Mouse (Mus musculus) v-Abl transformed pro-B cells (cell line): ENCODE data around the gene Lgr5.

Experiments
- in situ Hi-C, 2 experiments: fragments of 400-800 bp; cut with MboI; formaldehyde crosslinking; loops; one replicate each; pipeline ENCODE4 v1.15.1; 2025; ENCODE audit not compliant: unreplicated experiment in 2 of 2

The Lgr5 gene

DNA sequence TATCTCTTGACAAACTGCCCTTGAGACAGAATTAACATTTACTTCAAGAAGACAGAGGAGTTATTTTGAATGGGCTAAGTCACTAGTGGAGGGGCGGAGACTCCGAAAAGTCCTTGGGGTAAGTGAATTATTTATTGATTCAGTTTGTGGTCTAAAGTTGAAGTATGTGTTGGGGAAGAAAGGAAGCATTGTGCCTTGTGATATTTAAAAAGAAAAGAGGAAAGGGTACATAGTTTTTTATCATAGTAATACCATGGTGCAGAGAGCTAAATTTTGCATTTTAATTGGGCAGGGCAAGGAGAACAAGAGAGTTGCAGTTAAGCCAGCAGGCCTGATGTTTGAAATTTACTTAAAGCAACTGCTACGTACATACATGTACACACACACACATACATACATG lies 68.7 kb downstream of the Lgr5 start:
- in situ Hi-C loops = no loop called here

DNA sequence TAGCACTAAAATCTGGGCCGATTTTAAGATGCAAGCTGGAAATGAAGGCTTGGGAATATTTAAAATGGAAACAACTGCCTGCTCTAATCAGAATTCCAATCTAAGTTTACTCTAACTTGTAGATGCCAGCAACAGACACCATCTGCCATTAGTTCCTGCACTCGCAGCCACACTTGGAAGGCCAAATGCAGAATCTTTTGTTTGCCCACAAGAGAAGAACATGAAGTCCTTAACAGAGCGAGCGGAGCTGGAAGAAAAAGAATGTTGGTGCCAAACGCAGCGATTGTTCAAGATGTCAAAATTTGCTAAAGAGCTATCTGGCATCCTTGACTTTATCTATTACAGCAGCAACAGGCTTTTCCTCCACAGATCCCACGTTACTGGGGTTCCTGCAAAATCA lies 72.1 kb downstream of the Lgr5 start:
- in situ Hi-C loops = no loop called here

- in situ Hi-C loops = no loop called here
These were observed 76.6 kb downstream of the Lgr5 start for GRCm38 (mm10) chr10:115510959-115511358.

DNA sequence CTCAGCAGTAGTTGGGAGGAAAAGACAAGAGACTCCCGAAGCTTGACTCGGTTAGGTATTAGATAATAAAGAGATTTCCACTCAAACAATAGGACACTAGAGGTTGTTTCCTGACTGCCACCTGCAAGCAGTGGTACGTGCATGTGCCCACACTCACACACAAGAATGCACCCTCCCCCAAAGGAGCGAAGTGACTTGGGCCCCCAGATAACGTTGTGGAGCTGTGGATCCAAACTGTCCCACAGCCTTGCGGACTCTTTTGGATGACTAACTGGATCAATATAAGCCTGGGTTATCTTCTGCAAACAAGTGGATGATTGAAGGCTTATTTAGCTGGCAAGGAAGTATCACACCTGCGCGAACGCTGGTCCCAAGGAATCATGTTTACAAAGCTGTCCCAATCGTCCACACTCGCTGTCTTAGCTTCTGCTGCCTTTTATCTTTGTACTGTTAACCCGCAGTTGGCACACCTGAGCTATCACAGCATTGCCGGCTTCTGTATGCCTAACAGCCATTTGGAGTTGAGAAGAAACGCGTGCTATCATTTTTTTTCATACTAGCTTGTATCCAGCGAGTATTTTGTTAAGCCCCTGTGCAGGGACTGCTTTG lies 81.8 kb downstream of the Lgr5 start:
- in situ Hi-C loops = no loop called here

DNA sequence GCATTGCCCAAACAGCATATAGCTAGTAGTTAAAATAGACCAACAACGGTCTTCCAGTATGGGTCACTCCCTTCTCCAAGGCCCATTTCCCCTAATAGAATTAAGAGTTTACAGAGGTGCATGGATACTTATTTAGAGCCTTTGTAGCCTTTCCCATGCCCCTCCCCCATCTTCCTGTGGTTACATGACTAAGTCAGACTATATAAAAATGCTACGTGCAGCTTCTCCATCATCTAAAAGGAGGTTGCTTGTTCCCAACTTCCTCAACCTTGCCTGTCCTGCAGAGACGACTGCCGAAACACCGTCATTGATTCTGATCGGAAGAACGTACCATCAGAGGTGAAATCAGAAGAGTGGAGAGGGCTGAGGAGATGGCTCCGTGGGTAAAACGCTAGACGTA lies 82.4 kb downstream of the Lgr5 start:
- in situ Hi-C loops = no loop called here

- in situ Hi-C loops = no loop called here
These were observed 93.8 kb downstream of the Lgr5 start for GRCm38 (mm10) chr10:115493778-115494141.

- in situ Hi-C loops = no loop called here
These were observed 94.4 kb downstream of the Lgr5 start for GRCm38 (mm10) chr10:115492956-115493777.

DNA sequence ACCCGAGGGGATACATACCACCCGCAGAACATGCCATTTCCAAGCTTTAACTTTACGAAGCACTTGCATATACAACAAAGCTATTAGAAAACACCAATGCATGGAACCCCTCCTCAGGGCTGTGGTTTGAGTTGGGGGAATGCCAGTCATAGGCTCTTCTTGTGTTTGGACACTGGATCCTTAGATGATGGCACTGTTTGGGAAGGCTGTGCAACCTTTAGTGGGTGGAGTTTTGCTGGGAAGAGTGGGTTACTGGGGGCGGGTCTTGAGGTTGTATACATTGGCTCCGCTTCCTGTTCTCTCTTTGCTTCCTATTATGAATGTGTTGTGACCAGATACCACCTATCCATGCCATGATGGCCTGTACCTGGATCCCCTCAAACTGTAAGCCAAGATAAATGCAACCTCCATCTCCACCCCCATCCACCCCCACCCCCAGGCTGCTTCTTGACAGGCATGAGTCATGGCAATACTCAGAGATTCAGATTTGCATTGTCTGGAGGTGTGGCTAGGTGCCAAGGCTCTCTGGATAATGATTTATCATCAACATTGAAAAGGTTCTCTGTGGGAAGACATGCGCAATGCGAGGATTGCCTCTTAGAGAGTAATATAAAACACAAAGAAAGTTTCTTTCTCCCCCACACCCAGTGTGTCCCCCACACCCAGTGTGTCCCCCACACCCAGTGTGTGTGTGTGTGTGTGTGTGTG lies 95.6 kb downstream of the Lgr5 start:
- in situ Hi-C loops = no loop called here

DNA sequence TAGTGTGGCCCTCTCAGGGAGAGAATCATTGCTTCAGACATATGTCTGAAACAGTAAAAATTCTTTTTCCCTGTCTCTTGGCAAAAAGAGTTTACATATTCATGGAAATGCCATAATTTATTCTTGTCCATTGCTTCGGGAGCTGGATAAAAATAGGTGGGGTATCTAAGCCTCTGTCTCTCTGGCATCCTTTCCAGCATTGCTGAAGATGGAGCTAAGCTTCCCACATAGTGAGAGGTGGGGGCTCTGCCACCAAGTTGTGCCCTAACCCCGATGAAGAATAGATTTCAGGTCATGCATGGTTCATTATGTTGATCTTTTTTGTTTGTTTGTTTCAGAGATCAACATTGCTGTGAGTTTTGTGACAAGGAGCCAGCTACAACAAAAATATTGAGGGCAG lies 102.0 kb downstream of the Lgr5 start:
- in situ Hi-C loops = no loop called here

- in situ Hi-C loops = no loop called here
These were observed 102.9 kb downstream of the Lgr5 start for GRCm38 (mm10) chr10:115484660-115485059.

- in situ Hi-C loops = no loop called here
These were observed 109.0 kb downstream of the Lgr5 start for GRCm38 (mm10) chr10:115478441-115479141.

- in situ Hi-C loops = no loop called here
These were observed 111.1 kb downstream of the Lgr5 start for GRCm38 (mm10) chr10:115476506-115476905.

DNA sequence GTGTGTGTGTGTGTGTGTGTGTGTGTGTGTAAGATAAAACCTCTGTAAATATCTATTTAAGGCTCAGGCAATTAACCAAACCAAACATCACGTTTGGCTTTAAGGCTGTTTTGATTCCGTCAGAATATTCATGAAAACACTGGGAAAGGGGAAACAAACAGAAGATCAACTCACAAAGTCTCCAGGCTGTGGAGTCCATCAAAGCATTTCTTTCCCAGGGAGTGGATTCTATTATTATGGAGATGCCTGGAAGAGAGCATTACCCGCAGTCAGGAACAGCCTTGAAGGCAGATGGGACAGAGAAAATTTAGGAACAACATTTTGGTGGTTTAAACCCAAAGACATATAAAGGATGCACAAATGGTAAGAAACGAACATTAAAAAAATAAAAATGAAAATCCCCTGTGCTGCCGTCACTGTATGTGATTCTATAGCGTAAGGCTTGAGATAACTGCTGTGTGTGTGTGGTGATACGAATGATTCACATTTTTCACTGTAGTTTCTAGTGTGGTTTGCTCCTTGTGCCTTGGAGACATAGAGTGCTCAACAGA lies 112.5 kb downstream of the Lgr5 start:
- in situ Hi-C loops = no loop called here

DNA sequence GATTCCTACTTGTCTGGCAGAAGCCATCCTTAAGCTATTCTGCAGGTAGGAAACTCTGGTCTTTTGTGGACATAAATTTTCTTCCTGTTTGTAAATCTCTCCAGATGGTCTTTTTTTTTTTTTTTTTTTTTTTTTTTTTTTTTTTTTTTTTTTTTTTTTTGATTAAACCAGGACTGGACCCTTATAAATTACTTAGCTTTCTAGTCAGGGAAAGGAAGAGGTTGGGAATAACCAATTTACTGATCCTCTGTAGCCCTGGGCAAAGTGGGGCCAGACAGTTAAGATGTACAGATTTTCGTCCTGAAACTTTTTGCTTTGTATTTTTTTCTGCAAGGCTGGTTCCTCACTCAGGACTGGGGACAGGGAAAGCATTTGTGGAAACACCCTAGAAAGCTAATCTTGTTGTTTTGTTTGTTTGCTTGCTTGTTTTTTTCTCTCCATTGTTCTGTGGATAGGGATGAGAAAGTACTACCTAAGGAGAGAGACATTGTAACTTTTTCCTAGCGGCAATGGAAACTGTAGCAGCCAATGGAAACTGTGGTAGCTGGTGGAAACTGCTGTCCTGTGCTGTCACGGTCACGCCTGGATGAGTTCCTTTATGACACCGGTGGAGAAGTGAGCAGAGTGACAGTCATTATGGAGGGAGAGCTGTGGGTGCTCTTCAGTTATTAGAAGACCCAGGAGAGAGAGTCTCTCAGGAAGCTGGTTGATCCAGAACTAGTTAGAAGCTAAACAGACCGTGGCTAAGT lies 114.2 kb downstream of the Lgr5 start:
- in situ Hi-C loops = no loop called here

GRCm38 (mm10) chr10:115470621-115471334 lies 116.8 kb downstream of the Lgr5 start:
- in situ Hi-C loops = no loop called here

- in situ Hi-C loops = no loop called here
These were observed 118.5 kb downstream of the Lgr5 start for GRCm38 (mm10) chr10:115469040-115469439.

DNA sequence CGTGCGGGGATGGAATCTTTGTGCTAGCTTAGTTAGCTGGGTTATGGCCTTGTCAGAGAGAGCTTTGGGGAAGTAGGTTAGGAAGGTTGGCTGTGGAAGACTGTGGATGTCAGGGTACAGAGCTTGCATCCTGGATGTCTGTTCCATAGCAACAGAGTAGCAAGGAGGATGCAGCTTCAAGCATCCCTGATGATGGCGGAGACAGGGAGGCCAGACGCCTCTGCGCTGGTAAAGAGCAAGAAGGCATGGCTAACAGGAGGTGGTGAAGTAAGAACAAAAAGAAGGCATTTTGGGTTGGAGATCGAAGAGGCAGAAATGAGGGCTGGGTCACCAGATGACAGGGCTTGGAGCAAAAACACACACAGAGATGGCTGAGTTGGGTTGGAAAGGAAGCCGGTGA lies 118.9 kb downstream of the Lgr5 start:
- in situ Hi-C loops = no loop called here

GRCm38 (mm10) chr10:115467985-115468384 lies 119.6 kb downstream of the Lgr5 start:
- in situ Hi-C loops = no loop called here

GRCm38 (mm10) chr10:115465778-115466177 lies 121.8 kb downstream of the Lgr5 start:
- in situ Hi-C loops = no loop called here

- in situ Hi-C loops = no loop called here
These were observed 122.5 kb downstream of the Lgr5 start for GRCm38 (mm10) chr10:115465072-115465471.
